Mouse (Mus musculus): Measurements from ENCODE around the gene Gm44503.

GRCm38 (mm10) chr9:73055441-73055911, 96.8 kb downstream of the Gm44503 start:
- TF ChIP-seq EP300 (IDR thresholded peaks at IDR 0.05; ENCODE audit: low read depth) (peak; percentile 63; the same call in 1 of the 2 replicates), CTCF (IDR thresholded peaks at IDR 0.05; ENCODE audit: low read depth) (no peak)
